Mouse (Mus musculus) NIH3T3 (cell line): Measurements from ENCODE around the gene Olfr110.
"Not testable (repeated sequence)": the region's sequence is repeated elsewhere in the genome, so short reads cannot be mapped to it uniquely, and the experiment has no call there.

Source experiments
- DNase-seq: peaks from one replicate; pipeline ENCODE4 v3.0.0-alpha.2; 2012; ENCODE audit warnings: low read depth

The Olfr110 gene

DNA sequence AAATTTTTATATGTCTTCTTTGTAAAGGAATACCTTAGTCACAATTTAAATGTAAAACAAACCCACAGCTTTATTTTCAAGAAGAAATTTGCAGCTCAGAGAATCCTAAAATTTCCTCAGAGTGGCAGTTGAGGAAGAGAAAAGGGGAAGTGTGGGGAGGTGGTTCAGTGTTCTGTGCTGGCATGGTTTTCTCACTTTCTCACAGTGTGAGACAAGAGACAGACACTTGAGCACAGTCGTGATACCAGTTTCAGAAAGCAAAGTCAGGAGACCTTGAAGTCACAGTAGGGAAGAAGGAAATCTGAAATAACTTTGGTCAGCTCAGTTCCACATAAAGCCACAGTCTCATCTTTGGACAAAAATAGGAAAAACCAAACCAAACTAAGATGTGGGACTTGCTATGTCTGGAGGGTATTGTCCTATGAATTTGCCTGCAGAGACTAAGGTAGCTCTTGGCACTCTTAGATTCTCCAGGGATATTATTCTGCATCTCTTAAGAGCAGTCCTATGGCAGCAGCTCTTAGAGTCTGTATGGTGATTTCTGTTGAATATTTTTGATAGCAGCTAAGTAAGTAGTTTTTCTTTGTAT is at the start of gene Olfr110:
Gene Olfr110, plus strand, starts transcription at position 539 of the 589 bp plus-strand sequence.
- DNase-seq: no peak

DNA sequence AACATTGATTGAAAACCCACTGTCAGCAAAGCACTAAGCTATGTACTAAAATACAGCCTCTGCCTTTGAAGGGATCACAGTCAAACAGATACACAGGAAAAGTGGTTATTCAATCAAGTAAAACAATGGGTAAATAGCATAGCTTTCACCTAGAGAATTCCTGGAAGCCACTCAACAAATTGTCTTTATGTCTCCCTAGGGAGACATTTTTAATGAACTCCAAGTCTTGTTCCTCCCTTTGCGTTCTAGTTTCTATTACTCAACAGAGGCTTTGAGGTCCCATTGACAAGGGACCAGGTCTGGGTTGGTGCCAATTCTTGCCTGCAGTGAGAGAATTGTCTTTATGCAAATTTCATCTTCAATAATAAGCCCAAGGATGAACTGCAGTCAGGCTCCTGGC is 47.1 kb upstream of the Olfr110 start, which contains the start of gene Olfr108:
Gene Olfr108, plus strand, starts transcription at position 301 of the 400 bp plus-strand sequence.
- no peak for DNase-seq

GRCm38 (mm10) chr17:37458616-37459015 is 33.7 kb upstream of the Olfr110 start, which contains the start of gene Olfr109:
Olfr109 (plus strand) TSS chr17:37458916.
- no peak for DNase-seq

GRCm38 (mm10) chr17:37483452-37483851 is 8.8 kb upstream of the Olfr110 start, which contains the start of gene H2-M2:
H2-M2 (minus strand) TSS chr17:37483552.
- DNase-seq: no peak

DNA sequence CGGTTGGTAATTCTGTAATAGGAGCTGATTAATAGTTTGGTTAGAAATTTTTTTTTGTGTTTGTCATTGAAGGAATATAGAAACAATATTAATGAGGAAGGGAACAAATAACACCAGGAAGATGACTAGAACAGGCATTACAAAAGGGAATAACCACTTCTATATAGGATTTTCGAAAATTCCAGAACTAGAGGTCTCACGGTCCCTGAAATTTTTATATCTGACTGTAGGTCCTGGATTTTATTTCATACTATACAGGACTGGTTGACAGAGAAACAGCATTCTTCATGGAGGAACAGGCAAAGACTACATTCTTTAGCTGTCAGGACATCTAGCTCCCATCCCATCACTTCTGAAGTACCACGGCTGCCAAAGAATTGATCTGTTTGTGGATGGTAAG is 15.5 kb downstream of the Olfr110 start, which contains the start of gene Olfr111:
Gene Olfr111, plus strand, starts transcription at position 301 of the 400 bp plus-strand sequence.
- no peak for DNase-seq

- not testable (repeated sequence) for DNase-seq
Observed at GRCm38 (mm10) chr17:37524612-37525011, 32.3 kb downstream of the Olfr110 start.

- DNase-seq: not testable (repeated sequence)
Observed at GRCm38 (mm10) chr17:37525427-37525826, 33.2 kb downstream of the Olfr110 start.

DNA sequence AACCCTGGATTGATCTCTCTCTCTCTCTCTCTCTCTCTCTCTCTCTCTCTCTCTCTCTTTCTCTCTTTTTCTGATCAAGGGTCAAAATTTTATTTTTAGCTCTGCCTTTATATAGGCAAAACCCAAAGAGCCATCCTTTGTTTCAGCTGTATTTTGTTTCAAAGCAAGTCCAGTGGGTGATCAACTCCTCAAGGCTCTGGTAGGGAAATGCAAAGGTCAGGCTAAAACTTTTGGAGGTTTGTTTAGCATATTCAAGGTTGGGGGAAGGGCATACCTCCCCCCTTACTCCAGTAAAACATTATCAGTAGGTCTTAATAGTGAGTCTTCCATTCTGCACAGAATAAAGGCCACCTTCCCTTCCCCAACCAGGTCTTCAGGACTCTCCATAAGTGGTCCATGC is 42.9 kb downstream of the Olfr110 start:
- DNase-seq: no peak

DNA sequence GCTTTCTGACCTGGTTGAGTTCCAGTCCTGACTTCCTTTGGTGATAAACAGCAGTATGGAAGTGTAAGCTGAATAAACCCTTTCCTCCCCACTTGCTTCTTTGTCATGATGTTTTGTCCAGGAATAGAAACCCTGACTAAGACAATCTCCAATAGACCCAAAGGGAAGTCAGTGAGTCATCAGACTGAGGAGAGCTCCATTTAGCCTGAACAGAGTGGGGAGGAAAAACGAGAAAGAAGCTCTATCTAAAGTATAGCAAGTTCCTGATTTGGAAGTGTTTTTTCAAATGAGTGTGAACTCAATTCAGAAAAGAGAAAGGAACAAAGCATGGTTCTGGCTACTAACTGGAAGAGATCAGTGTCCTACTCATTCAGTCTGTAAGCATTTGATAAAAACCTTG is 46.1 kb downstream of the Olfr110 start:
- DNase-seq: not testable (repeated sequence)

GRCm38 (mm10) chr17:37541454-37542119 is 49.3 kb downstream of the Olfr110 start:
- DNase-seq: no peak

- no peak for DNase-seq
Observed at GRCm38 (mm10) chr17:37543800-37544435, 51.6 kb downstream of the Olfr110 start.
